Mouse (Mus musculus) gastrocnemius, adult 2 months (tissue): ENCODE measurements at regions not wholly inside any gene's neighbourhood (a gene's known extent, or its start where the extent isn't known, plus 50 kb on each side); places are given as distances from the start of the nearest gene placed in this dataset.
"Not testable (repeated sequence)": the region's sequence is repeated elsewhere in the genome, so short reads cannot be mapped to it uniquely, and the experiment has no call there.

Experiments used
- DNase-seq: peaks from one replicate; pipeline ENCODE4 v3.0.0; 2022
- H3K27ac ChIP-seq: fragments of 200-600 bp; 2 replicates; pipeline ENCODE4 v1.8.1; 2022; ENCODE audit warnings: mild to moderate bottlenecking
- H3K4me3 ChIP-seq: fragments of 200-600 bp; 2 replicates; pipeline ENCODE4 v1.8.1; 2022; ENCODE audit warnings: mild to moderate bottlenecking, moderate library complexity
- CTCF ChIP-seq: fragments of 200-600 bp; IDR thresholded peaks from 2 replicates; pipeline ENCODE4 v1.8.1; 2022; ENCODE audit warnings: antibody characterized with exemption, mild to moderate bottlenecking, moderate library complexity
- intact Hi-C: fragments of 180-260 bp; cut with DNase I; formaldehyde crosslinking; loops from one replicate; pipeline ENCODE4 v1.15.1; 2025

DNA sequence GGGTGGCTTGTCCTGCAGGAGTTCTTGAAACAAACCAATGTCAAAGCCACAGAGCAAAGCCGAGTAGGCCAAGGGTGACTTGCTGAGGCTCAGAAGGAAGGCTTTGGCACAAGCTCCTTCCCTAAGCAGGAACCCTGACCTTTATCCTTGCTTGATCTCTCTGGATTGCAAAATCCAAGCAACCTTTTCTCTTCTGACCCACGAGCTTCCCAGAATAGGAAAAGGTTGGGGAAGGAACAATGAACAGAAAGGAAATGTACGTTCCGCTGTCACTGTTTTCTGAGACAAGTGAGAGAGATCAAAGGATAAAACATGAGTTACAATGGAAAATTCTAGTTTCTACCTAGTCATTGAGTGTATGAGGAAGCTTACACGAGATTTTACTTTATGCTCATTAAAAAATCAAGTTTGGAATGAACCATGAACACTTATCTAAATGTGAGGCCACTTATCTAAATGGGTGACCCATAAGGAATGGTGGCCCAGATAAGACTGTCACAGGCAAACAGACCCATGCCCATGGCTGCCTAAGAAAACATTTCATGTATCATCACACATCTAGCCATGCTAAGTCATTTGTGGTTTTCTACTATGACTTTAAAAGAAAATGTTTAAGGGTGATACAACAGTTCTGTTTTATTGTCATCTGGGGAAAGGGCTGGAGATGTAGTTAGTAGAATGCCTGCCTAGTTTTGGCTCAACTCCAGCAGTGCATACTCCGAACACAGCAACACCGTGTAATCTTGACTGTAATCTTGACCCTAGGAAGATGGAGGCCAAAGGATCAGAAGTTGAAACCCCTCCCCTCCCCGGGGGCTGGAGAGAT, 80.7 kb upstream of the Tbl1xr1 start:
- intact Hi-C loops: no loop called here
- DNase-seq: no peak
- TF ChIP-seq CTCF: no peak
- Histone ChIP-seq H3K27ac (peak overlapping the region; percentile 46), H3K4me3 (no peak overlapping the region)

DNA sequence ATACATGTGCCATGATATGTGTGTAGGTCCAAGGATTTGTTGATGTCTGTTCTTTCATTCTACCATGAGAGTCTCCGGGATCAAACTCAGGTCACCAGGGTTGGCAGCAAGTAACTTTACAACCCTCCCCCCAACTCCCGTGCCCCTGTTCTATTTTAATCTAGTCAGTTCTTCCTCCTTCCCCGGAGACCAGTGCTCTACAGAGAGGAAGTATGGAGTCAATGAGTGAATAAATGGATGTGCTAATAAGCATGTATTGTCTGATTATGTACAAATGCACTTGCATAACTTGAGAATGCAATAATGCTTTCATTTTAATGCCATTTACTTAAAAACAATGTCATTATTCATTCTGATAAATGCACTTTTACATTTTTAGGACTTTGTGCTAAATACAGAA, 79.1 kb upstream of the Tbl1xr1 start:
- Histone ChIP-seq H3K4me3 (no peak overlapping the region), H3K27ac (no peak overlapping the region)
- intact Hi-C loops: no loop called here
- DNase-seq: no peak
- no peak for TF ChIP-seq CTCF

DNA sequence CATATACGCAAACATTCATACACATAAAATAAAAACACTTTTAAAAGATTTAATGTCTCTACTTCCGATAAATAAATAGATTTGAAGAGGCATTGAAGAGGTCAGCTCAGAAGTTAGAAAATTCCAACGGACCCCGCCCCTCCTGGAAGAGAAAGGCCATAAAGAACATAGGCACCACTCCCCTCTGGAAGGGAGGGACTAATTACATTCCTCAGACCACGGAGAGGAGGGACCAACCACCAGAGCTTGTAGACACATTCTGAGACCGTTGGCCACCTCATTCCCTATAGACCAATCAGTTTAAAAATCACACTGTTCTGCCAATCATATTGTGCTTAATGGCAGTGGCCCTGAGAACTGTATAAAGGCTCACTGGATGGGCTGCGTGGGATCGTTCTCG, 71.0 kb upstream of the Tbl1xr1 start:
- H3K27ac ChIP-seq: no peak overlapping the region
- H3K4me3 ChIP-seq: no peak overlapping the region
- intact Hi-C loops: no loop called here
- no peak for DNase-seq
- TF ChIP-seq CTCF: no peak

- intact Hi-C loops: no loop called here
- Histone ChIP-seq H3K27ac (no peak overlapping the region), H3K4me3 (no peak overlapping the region)
- no peak for TF ChIP-seq CTCF
- peak; percentile 38 for DNase-seq
These were observed 70.3 kb upstream of the Tbl1xr1 start for GRCm38 (mm10) chr3:22006113-22006512.

GRCm38 (mm10) chr3:22006651-22007050, 69.8 kb upstream of the Tbl1xr1 start:
- intact Hi-C loops: no loop called here
- H3K4me3 ChIP-seq: no peak overlapping the region
- no peak overlapping the region for H3K27ac ChIP-seq
- no peak for DNase-seq
- no peak for TF ChIP-seq CTCF

DNA sequence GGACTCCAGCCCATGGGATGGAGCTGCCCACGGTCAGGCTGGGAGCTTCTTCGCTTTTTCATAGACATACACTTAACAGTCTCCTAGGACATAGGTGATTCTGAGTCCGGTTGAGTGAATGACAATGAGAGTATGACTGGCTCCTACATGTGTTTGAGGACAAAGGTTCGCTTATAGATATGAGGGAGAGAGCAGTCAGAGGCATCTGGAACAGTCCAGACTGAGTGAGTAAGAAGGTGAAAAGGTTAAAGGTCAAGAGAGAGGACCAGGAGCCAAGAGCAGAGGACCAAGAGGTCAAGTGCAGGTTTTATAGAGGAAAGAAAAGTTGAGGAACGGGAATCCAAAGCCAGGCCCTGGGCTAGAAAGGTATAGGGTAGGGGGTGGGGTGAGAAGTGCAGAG, 68.7 kb upstream of the Tbl1xr1 start:
- no peak overlapping the region for H3K4me3 ChIP-seq
- no peak for DNase-seq
- intact Hi-C loops: no loop called here
- no peak for TF ChIP-seq CTCF
- no peak overlapping the region for H3K27ac ChIP-seq

DNA sequence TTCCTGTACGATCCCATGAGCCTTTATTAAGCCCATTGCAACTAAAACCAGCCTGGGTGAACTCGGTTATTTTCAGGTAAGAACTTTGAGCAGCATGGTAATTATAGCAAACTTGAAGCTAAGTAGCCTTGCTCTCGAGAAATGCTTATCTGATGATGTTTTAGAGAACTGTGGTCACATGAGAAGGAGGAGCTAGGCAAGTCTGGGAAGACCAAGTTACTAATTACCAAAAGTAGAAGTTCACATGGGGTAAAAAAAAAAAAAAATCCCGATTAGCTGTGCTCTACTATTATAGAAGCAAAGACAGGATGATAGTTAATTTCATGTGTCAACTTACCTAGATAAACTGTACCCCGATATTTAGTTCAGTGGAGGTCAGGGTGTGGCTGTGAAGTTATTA, 68.0 kb upstream of the Tbl1xr1 start:
- intact Hi-C loops: no loop called here

GRCm38 (mm10) chr3:22009898-22010699, 66.4 kb upstream of the Tbl1xr1 start:
- TF ChIP-seq CTCF: no peak
- no peak for DNase-seq
- H3K4me3 ChIP-seq: no peak overlapping the region
- H3K27ac ChIP-seq: no peak overlapping the region
- intact Hi-C loops: no loop called here

More for the DNA sequence above, 68.0 kb upstream of the Tbl1xr1 start:
- DNase-seq: no peak
- Histone ChIP-seq H3K4me3 (no peak overlapping the region), H3K27ac (no peak overlapping the region)
- TF ChIP-seq CTCF: no peak

DNA sequence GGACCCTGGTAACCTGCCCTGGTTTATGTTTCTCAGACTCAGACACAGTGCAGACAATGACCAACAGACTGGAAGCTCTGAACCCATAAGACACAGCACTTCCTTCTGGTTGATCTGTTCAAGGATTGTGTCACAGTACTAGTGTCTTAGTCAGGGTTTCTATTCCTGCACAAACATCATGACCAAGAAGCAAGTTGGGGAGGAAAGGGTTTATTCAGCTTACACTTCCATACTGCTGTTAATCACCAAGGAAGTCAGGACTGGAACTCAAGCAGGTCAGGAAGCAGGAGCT, 65.8 kb upstream of the Tbl1xr1 start:
- H3K27ac ChIP-seq, H3K4me3 ChIP-seq, intact Hi-C loops, DNase-seq: not testable (repeated sequence)

- no peak for TF ChIP-seq CTCF
- intact Hi-C loops: no loop called here
- no peak for DNase-seq
- no peak overlapping the region for H3K4me3 ChIP-seq
- H3K27ac ChIP-seq: no peak overlapping the region
These were observed 55.0 kb upstream of the Tbl1xr1 start for GRCm38 (mm10) chr3:22021360-22021935.

DNA sequence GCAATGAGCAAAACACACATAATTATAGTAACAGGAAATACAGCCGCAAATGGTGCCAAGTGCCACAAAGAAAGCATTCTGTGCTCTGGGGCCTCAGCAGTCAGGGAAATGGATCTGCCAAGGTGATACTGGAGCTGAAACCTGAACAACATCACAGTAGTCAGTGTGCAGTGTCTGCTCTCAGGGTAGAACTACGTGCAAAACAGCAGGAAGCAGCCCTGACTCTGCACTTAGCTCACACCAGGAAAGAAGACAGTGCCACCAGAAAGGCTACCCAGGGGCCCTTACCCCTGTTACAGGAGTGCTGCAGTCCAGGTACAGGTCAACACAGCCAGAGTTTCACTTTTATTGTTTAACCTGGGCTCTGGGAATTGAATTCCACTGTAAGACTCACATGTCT, 54.0 kb upstream of the Tbl1xr1 start:
- H3K27ac ChIP-seq: no peak overlapping the region
- H3K4me3 ChIP-seq: no peak overlapping the region
- no peak for TF ChIP-seq CTCF
- intact Hi-C loops: no loop called here
- DNase-seq: peak; percentile 17

GRCm38 (mm10) chr3:22023049-22023448, 53.4 kb upstream of the Tbl1xr1 start:
- no peak for TF ChIP-seq CTCF
- Histone ChIP-seq H3K4me3 (no peak overlapping the region), H3K27ac (no peak overlapping the region)
- DNase-seq: no peak
- intact Hi-C loops: no loop called here

DNA sequence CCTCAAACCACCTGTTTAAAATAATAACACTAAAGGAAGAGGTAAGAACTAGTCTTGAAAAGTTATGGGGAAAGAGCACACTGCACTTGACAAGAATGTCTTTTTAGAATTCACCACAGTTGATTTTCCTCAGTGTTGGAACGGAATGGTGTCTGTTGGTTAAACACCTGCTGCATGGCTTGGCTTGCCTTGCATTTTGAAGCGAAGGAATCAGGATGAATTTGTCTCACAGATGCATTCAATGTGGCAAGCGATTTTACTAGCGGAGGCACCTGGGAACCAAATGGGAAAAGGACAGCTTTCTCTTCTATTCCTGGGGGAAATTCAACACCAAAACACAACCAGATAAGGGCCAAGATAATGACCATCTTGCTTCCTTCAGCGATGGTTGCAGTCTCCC, 52.9 kb upstream of the Tbl1xr1 start:
- Histone ChIP-seq H3K4me3 (no peak overlapping the region), H3K27ac (no peak overlapping the region)
- intact Hi-C loops: no loop called here
- DNase-seq: no peak
- no peak for TF ChIP-seq CTCF
